Mouse (Mus musculus) R1 (cell line): ENCODE results near the gene Mogs.

Source experiments
- DNase-seq: peaks from one replicate; pipeline ENCODE4 v3.0.0-alpha.2; 2018; ENCODE audit warnings: low read depth, low spot score

Mogs gene

GRCm38 (mm10) chr6:83095968-83096367, 19.3 kb upstream of the Mogs start:
- DNase-seq, result no peak

- DNase-seq, result no peak
These were observed 16.9 kb upstream of the Mogs start for GRCm38 (mm10) chr6:83098411-83098810.

GRCm38 (mm10) chr6:83101316-83101687, 14.0 kb upstream of the Mogs start, which contains the start of the genes Ccdc142 and Gm42688:
TSS of gene Ccdc142 (plus strand) at chr6:83101601.
TSS of gene Gm42688 (plus strand) at chr6:83101617.
- peak; percentile 92 for DNase-seq

GRCm38 (mm10) chr6:83101688-83102556, 13.4 kb upstream of the Mogs start:
- DNase-seq, result no peak

GRCm38 (mm10) chr6:83103130-83103650, 12.1 kb upstream of the Mogs start:
- DNase-seq, result no peak

GRCm38 (mm10) chr6:83104158-83104557, 11.1 kb upstream of the Mogs start:
- no peak for DNase-seq

GRCm38 (mm10) chr6:83107566-83108400, 7.5 kb upstream of the Mogs start:
- DNase-seq, result peak; percentile 87

GRCm38 (mm10) chr6:83108762-83109668, 6.3 kb upstream of the Mogs start, which contains the start of gene Mrpl53:
TSS of gene Mrpl53 (plus strand) at chr6:83109040.
- DNase-seq, result peak; percentile 77

GRCm38 (mm10) chr6:83111510-83112136, 3.7 kb upstream of the Mogs start:
- DNase-seq, result no peak

- peak; percentile 46 for DNase-seq
These were observed 531 bp downstream of the Mogs start for GRCm38 (mm10) chr6:83115682-83116372.

- no peak for DNase-seq
These were observed 1.3 kb downstream of the Mogs start for GRCm38 (mm10) chr6:83116373-83117164.

GRCm38 (mm10) chr6:83117165-83117438, 1.8 kb downstream of the Mogs start:
- no peak for DNase-seq

GRCm38 (mm10) chr6:83117616-83118015, 2.3 kb downstream of the Mogs start:
- DNase-seq, result no peak

- DNase-seq, result no peak
These were observed 3.1 kb downstream of the Mogs start for GRCm38 (mm10) chr6:83118369-83118768.

GRCm38 (mm10) chr6:83118825-83119733, 3.8 kb downstream of the Mogs start:
- DNase-seq, result no peak

GRCm38 (mm10) chr6:83119734-83120051, 4.4 kb downstream of the Mogs start:
- DNase-seq, result no peak

GRCm38 (mm10) chr6:83120930-83121862, 5.9 kb downstream of the Mogs start, which contains the start of gene Wbp1:
TSS of gene Wbp1 (minus strand) at chr6:83121559.
- peak; percentile 100 for DNase-seq
